Mouse (Mus musculus) yolk sac, embryonic 10.5 days (tissue): Measurements from ENCODE around the gene Hpf1.
A peak's percentile ranks its signal among the peaks of the same experiment; 100 is the strongest.

Experiments
- DNase-seq: peaks from one replicate; pipeline ENCODE4 v3.0.0-alpha.2; 2017; ENCODE audit warnings: low spot score

Gene Hpf1

GRCm38 (mm10) chr8:60895878-60896277, 5.7 kb downstream of the Hpf1 start:
- no peak for DNase-seq

GRCm38 (mm10) chr8:60900147-60900546, 9.9 kb downstream of the Hpf1 start:
- no peak for DNase-seq

- no peak for DNase-seq
Measured at GRCm38 (mm10) chr8:60912081-60912480, 21.9 kb downstream of the Hpf1 start.

GRCm38 (mm10) chr8:60912554-60912953, 22.3 kb downstream of the Hpf1 start:
- no peak for DNase-seq

GRCm38 (mm10) chr8:60919069-60919468, 28.9 kb downstream of the Hpf1 start:
- DNase-seq, result no peak

GRCm38 (mm10) chr8:60920176-60920575, 30.0 kb downstream of the Hpf1 start:
- no peak for DNase-seq

- no peak for DNase-seq
Measured at GRCm38 (mm10) chr8:60933617-60934016, 43.4 kb downstream of the Hpf1 start.

DNA sequence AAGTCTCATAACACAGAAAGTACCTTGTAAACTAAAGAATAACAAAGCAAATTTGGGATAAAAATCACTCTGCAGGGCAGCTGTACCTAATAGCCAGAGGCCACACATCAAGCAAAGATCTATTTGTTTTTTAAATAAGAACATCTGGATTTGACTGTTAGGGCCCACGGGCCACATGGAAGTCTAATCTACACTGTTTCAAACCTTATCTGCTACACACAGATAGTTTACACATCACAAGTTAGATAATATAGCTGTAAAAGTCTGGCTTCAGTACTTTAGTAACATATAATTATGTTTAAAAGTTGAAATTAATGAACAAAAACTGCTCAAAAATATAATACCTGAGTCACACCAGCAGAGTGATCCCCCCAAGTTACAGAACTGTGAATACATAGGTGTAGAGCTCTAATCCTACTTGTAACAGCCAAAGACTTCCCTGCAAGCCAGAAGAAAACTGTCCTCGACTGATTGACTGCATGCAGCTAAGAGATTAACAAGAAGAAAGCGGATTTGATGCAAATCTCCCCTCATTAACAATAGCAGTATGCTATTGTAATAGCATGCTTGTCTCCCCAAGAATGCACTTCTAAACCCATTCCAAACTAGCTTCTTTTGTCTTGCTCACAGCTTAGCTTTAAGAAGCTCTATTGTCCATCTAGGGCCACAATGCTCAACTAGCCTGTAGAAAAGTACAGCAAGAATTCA, 48.7 kb downstream of the Hpf1 start:
- DNase-seq, result no peak

- DNase-seq, result no peak
Measured at GRCm38 (mm10) chr8:60942867-60943266, 52.6 kb downstream of the Hpf1 start.

GRCm38 (mm10) chr8:60947503-60947902, 57.3 kb downstream of the Hpf1 start:
- DNase-seq, result peak; percentile 12

DNA sequence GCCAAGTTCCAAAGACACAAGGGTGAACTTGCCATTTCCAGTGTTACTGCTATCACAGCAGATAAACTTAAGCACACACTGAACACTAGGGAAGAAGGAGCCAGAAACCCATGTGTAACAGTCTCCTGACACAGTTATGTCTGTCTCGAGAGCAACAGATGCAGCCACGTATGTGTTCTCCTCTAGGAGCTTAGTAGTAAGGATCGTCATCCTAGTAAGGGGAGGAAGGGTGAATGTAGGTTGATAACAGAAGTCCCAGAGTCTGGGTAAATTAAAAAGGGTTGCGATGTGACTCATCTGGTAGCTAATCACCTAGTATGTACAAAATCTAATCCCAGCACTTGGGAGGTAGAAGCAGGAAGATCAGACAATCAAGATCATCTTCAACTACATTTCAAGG, 59.6 kb downstream of the Hpf1 start:
- DNase-seq, result no peak

DNA sequence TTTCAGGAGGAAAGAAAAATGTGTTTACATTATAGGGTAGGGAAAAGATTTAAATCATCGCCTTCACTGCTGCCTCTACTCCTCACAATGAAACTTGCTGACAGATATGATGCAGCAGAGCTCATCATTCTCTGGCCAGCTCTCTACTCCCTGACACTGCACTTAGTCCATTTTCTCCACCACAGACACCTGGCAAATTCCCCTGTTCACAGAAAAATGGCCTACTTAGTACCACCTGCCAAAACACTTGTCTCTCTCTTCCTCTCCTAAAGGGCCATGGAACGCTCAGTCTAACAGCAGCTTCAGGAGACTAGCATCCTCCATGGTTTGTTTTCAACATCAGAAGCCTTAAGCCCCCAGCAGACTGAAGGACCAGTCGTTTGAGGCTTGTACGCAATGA, 61.1 kb downstream of the Hpf1 start:
- no peak for DNase-seq

DNA sequence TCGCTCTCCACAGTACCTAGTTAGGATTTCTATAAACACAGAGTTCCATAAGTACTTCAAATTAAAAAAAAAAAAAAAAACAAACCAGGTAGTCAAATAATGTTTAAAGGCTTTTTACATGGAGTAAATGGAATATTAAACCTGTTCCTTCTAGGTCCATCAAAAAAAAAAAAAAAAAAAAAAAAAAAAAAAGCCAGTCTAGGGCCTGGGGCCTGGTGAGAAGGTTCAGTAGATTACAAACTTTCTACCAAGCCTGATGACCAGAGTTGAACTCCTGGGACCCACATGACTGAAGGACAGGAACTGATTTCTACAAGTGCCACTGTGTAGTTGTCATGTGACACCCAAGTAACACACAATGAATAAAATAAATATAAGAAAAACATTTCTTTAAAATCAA, 61.5 kb downstream of the Hpf1 start:
- DNase-seq, result no peak

DNA sequence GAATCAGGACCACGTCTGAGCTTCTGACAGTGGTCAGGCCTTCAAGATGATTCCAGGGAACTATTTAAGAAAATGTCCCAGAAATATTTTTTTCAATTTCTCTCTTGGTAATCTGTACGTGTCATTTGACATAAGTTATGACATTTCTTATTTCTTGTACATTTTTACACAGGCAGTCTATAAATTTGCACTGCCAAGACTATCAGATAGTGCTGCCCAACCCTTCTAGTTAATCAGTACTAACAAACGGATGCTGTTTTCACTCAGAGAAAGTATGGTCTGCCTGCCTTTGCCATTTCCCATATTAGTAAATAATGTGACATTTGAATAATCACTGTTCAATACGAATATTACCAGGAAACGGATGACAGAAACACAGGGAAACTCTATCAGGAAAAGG, 62.6 kb downstream of the Hpf1 start:
- no peak for DNase-seq

GRCm38 (mm10) chr8:60954281-60955014, 64.2 kb downstream of the Hpf1 start:
- DNase-seq, result peak; percentile 71

DNA sequence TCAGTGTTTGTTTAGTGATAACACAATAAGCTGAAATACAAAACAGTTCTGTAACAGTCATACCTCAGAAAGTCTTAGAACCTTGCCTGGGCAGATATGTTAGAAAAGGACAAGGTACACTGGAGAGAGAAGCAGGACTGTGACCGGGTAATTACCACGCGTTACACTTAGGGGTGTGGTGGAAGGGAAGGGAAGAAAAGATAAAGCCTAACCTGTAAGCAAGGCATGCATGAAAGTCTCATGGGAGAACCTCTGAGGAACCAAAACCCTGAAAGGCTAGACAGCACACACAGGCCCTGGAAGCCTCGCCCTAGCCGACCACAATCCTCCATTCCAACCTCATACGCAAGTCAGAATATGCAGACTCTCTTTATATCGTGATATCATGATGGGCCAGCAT, 66.6 kb downstream of the Hpf1 start:
- DNase-seq, result peak; percentile 23
